Mouse (Mus musculus): ENCODE data around the gene Slc22a8. TPM values are rescaled to one million over a fixed set of nuclear protein-coding genes. Genes with fewer than 3 reads are reported as not detected.
A peak's percentile ranks its signal among the peaks of the same experiment; 100 is the strongest.

Gene Slc22a8
- 0.09 and 0.17 TPM in 2 replicates for polyA plus RNA-seq (2015; fragmentation: Nextera tagmentation; extraction: Ambion mirVana)

GRCm38 (mm10) chr19:8590954-8591353 is at the start of gene Slc22a8:
Gene Slc22a8, plus strand, starts transcription at chr19:8591254.
- no peaks in the 10 kb centered on the region for H3K27me3 ChIP-seq (ENCODE audit: control insufficient read depth, insufficient read depth, low read length)
- H3K4me3 ChIP-seq (replicated peaks; ENCODE audit: low read length): no peak within 1 kb of the TSS
- no peaks in the 10 kb centered on the region for H3K36me3 ChIP-seq (ENCODE audit: control insufficient read depth, insufficient read depth, low read length)
- ATAC-seq (ENCODE audit: insufficient read depth, low FRiP score): no peak
- 0 out of 2 replicates have a peak, but pooled peaks cover 3% of the 10 kb centered on the region for H3K4me1 ChIP-seq (ENCODE audit: control insufficient read depth, insufficient read depth, low read length)
- no peak within 1 kb of the TSS for H3K4me2 ChIP-seq (ENCODE audit: low read depth, low read length)
- 68% methylated on average over 8 of the region's 8 CpGs for WGBS
- no peak within 1 kb of the TSS for H3K9ac ChIP-seq (ENCODE audit: low read length)
- no peak within 1 kb of the TSS for H3K27ac ChIP-seq (ENCODE audit: low read length)
- H3K9me3 ChIP-seq (replicated peaks; ENCODE audit: control insufficient read depth, low read length): no peaks in the 10 kb centered on the region

DNA sequence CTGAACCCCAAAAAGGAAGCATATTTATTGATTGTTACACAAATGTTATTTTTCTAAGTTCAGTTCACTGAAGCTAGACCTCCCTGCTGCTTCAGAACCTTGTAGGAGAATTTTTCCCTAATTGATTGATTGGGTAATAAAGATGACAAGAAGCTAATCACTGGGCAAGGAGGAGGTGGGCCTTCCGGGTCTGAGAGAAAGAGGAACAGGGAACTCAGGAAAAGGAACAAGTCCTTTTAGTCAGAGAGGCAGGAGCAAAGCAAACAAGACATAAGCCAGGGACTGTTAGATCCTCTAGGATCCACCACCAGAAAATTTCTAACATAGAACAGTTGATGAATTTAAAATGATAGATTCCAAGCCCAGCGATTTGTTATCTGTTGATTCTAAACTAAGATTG is 32.2 kb upstream of the Slc22a8 start:
- no peak overlapping the region for H3K4me2 ChIP-seq (ENCODE audit: low read depth, low read length)
- no peaks in the 10 kb centered on the region for H3K36me3 ChIP-seq (ENCODE audit: control insufficient read depth, insufficient read depth, low read length)
- no peaks in the 10 kb centered on the region for H3K9me3 ChIP-seq (replicated peaks; ENCODE audit: control insufficient read depth, low read length)
- no peaks in the 10 kb centered on the region for H3K4me1 ChIP-seq (ENCODE audit: control insufficient read depth, insufficient read depth, low read length)
- no peak for ATAC-seq (ENCODE audit: insufficient read depth, low FRiP score)
- WGBS: 57% methylated on average over 2 of the region's 2 CpGs
- no peaks in the 10 kb centered on the region for H3K27me3 ChIP-seq (ENCODE audit: control insufficient read depth, insufficient read depth, low read length)
- H3K27ac ChIP-seq (ENCODE audit: low read length): no peak overlapping the region
- no peak overlapping the region for H3K9ac ChIP-seq (ENCODE audit: low read length)
- H3K4me3 ChIP-seq (replicated peaks; ENCODE audit: low read length): no peak overlapping the region

GRCm38 (mm10) chr19:8564021-8564420 is 27.0 kb upstream of the Slc22a8 start:
- Histone ChIP-seq H3K27me3 (ENCODE audit: control insufficient read depth, insufficient read depth, low read length) (no peaks in the 10 kb centered on the region), H3K27ac (ENCODE audit: low read length) (no peak overlapping the region), H3K4me1 (ENCODE audit: control insufficient read depth, insufficient read depth, low read length) (no peaks in the 10 kb centered on the region), H3K4me3 (replicated peaks; ENCODE audit: low read length) (no peak overlapping the region), H3K9ac (ENCODE audit: low read length) (no peak overlapping the region), H3K9me3 (replicated peaks; ENCODE audit: control insufficient read depth, low read length) (no peaks in the 10 kb centered on the region), H3K36me3 (ENCODE audit: control insufficient read depth, insufficient read depth, low read length) (no peaks in the 10 kb centered on the region), H3K4me2 (ENCODE audit: low read depth, low read length) (no peak overlapping the region)
- ATAC-seq (ENCODE audit: insufficient read depth, low FRiP score): no peak
- 59% methylated on average over 2 of the region's 2 CpGs for WGBS

GRCm38 (mm10) chr19:8564469-8564868 is 26.6 kb upstream of the Slc22a8 start:
- Histone ChIP-seq H3K4me3 (replicated peaks; ENCODE audit: low read length) (no peak overlapping the region), H3K9ac (ENCODE audit: low read length) (no peak overlapping the region), H3K27me3 (ENCODE audit: control insufficient read depth, insufficient read depth, low read length) (no peaks in the 10 kb centered on the region), H3K4me1 (ENCODE audit: control insufficient read depth, insufficient read depth, low read length) (0 out of 2 replicates have a peak, but pooled peaks cover 3% of the 10 kb centered on the region), H3K36me3 (ENCODE audit: control insufficient read depth, insufficient read depth, low read length) (no peaks in the 10 kb centered on the region), H3K9me3 (replicated peaks; ENCODE audit: control insufficient read depth, low read length) (no peaks in the 10 kb centered on the region), H3K27ac (ENCODE audit: low read length) (no peak overlapping the region), H3K4me2 (ENCODE audit: low read depth, low read length) (no peak overlapping the region)
- 78% methylated on average over 3 of the region's 3 CpGs for WGBS
- no peak for ATAC-seq (ENCODE audit: insufficient read depth, low FRiP score)

- Histone ChIP-seq H3K36me3 (ENCODE audit: control insufficient read depth, insufficient read depth, low read length) (no peaks in the 10 kb centered on the region), H3K27me3 (ENCODE audit: control insufficient read depth, insufficient read depth, low read length) (no peaks in the 10 kb centered on the region), H3K27ac (ENCODE audit: low read length) (no peak overlapping the region), H3K4me3 (replicated peaks; ENCODE audit: low read length) (no peak overlapping the region), H3K4me1 (ENCODE audit: control insufficient read depth, insufficient read depth, low read length) (0 out of 2 replicates have a peak, but pooled peaks cover 5% of the 10 kb centered on the region), H3K9me3 (replicated peaks; ENCODE audit: control insufficient read depth, low read length) (no peaks in the 10 kb centered on the region), H3K9ac (ENCODE audit: low read length) (no peak overlapping the region), H3K4me2 (ENCODE audit: low read depth, low read length) (no peak overlapping the region)
- WGBS: 46% methylated on average over 2 of the region's 2 CpGs
- ATAC-seq (ENCODE audit: insufficient read depth, low FRiP score): no peak
Observed at GRCm38 (mm10) chr19:8565262-8565661, 25.8 kb upstream of the Slc22a8 start.

GRCm38 (mm10) chr19:8565985-8566384 is 25.1 kb upstream of the Slc22a8 start:
- whole genome bisulfite sequencing: 43% methylated on average over 4 of the region's 4 CpGs
- Histone ChIP-seq H3K27ac (ENCODE audit: low read length) (no peak overlapping the region), H3K9ac (ENCODE audit: low read length) (no peak overlapping the region), H3K9me3 (replicated peaks; ENCODE audit: control insufficient read depth, low read length) (no peaks in the 10 kb centered on the region), H3K36me3 (ENCODE audit: control insufficient read depth, insufficient read depth, low read length) (no peaks in the 10 kb centered on the region), H3K27me3 (ENCODE audit: control insufficient read depth, insufficient read depth, low read length) (no peaks in the 10 kb centered on the region), H3K4me1 (ENCODE audit: control insufficient read depth, insufficient read depth, low read length) (0 out of 2 replicates have a peak, but pooled peaks cover 5% of the 10 kb centered on the region), H3K4me3 (replicated peaks; ENCODE audit: low read length) (no peak overlapping the region), H3K4me2 (ENCODE audit: low read depth, low read length) (no peak overlapping the region)
- no peak for ATAC-seq (ENCODE audit: insufficient read depth, low FRiP score)

GRCm38 (mm10) chr19:8567104-8567880 is 23.8 kb upstream of the Slc22a8 start:
- H3K4me1 ChIP-seq (ENCODE audit: control insufficient read depth, insufficient read depth, low read length): 0 out of 2 replicates have a peak, but pooled peaks cover 5% of the 10 kb centered on the region

DNA sequence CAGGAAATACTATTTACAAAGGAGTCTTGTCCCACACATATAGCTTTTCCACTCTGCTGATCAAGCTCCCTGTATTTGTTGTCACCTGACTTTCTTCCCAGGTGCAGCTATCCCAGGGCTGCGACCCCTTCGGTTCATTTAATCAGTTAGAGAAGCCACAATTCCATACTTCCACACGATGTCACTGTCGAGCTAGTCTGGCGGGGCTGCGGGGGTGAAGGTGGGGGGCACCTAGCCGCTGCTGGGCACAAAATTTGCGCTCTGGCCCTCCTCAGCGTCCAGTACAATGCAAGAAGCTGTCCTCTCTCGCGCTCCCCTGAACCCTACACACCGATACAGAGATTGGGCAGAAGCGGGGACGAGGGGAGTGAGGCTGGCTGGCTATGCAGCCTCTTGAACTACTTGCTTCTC is 21.6 kb upstream of the Slc22a8 start:
- H3K4me2 ChIP-seq (ENCODE audit: low read depth, low read length): peak overlapping the region; percentile 55
- 0 out of 2 replicates have a peak, but pooled peaks cover 5% of the 10 kb centered on the region for H3K4me1 ChIP-seq (ENCODE audit: control insufficient read depth, insufficient read depth, low read length)
- H3K4me3 ChIP-seq (replicated peaks; ENCODE audit: low read length): peak overlapping the region; percentile 29
- peak overlapping the region; percentile 52 for H3K9ac ChIP-seq (ENCODE audit: low read length)
- no peaks in the 10 kb centered on the region for H3K36me3 ChIP-seq (ENCODE audit: control insufficient read depth, insufficient read depth, low read length)
- no peaks in the 10 kb centered on the region for H3K9me3 ChIP-seq (replicated peaks; ENCODE audit: control insufficient read depth, low read length)
- no peaks in the 10 kb centered on the region for H3K27me3 ChIP-seq (ENCODE audit: control insufficient read depth, insufficient read depth, low read length)
- no peak for ATAC-seq (ENCODE audit: insufficient read depth, low FRiP score)
- no peak overlapping the region for H3K27ac ChIP-seq (ENCODE audit: low read length)
- WGBS: 8% methylated on average over 14 of the region's 14 CpGs

More at GRCm38 (mm10) chr19:8567104-8567880, 23.8 kb upstream of the Slc22a8 start:
- Histone ChIP-seq H3K27ac (ENCODE audit: low read length) (no peak overlapping the region), H3K4me2 (ENCODE audit: low read depth, low read length) (no peak overlapping the region), H3K9me3 (replicated peaks; ENCODE audit: control insufficient read depth, low read length) (no peaks in the 10 kb centered on the region), H3K4me3 (replicated peaks; ENCODE audit: low read length) (no peak overlapping the region), H3K27me3 (ENCODE audit: control insufficient read depth, insufficient read depth, low read length) (no peaks in the 10 kb centered on the region), H3K9ac (ENCODE audit: low read length) (no peak overlapping the region), H3K36me3 (ENCODE audit: control insufficient read depth, insufficient read depth, low read length) (no peaks in the 10 kb centered on the region)
- 47% methylated on average over 13 of the region's 13 CpGs for WGBS
- ATAC-seq (ENCODE audit: insufficient read depth, low FRiP score): peak; percentile 21; the same call in 1 of the 2 replicates

- Histone ChIP-seq H3K27me3 (ENCODE audit: control insufficient read depth, insufficient read depth, low read length) (no peaks in the 10 kb centered on the region), H3K9ac (ENCODE audit: low read length) (no peak overlapping the region), H3K4me2 (ENCODE audit: low read depth, low read length) (no peak overlapping the region), H3K36me3 (ENCODE audit: control insufficient read depth, insufficient read depth, low read length) (no peaks in the 10 kb centered on the region), H3K4me1 (ENCODE audit: control insufficient read depth, insufficient read depth, low read length) (0 out of 2 replicates have a peak, but pooled peaks cover 5% of the 10 kb centered on the region), H3K4me3 (replicated peaks; ENCODE audit: low read length) (no peak overlapping the region), H3K9me3 (replicated peaks; ENCODE audit: control insufficient read depth, low read length) (no peaks in the 10 kb centered on the region), H3K27ac (ENCODE audit: low read length) (no peak overlapping the region)
- ATAC-seq (ENCODE audit: insufficient read depth, low FRiP score): no peak
- WGBS: 50% methylated on average over 2 of the region's 2 CpGs
Observed at GRCm38 (mm10) chr19:8570341-8571040, 20.6 kb upstream of the Slc22a8 start.
